Mouse (Mus musculus): ENCODE measurements around the gene Fam161b.

Gene Fam161b

DNA sequence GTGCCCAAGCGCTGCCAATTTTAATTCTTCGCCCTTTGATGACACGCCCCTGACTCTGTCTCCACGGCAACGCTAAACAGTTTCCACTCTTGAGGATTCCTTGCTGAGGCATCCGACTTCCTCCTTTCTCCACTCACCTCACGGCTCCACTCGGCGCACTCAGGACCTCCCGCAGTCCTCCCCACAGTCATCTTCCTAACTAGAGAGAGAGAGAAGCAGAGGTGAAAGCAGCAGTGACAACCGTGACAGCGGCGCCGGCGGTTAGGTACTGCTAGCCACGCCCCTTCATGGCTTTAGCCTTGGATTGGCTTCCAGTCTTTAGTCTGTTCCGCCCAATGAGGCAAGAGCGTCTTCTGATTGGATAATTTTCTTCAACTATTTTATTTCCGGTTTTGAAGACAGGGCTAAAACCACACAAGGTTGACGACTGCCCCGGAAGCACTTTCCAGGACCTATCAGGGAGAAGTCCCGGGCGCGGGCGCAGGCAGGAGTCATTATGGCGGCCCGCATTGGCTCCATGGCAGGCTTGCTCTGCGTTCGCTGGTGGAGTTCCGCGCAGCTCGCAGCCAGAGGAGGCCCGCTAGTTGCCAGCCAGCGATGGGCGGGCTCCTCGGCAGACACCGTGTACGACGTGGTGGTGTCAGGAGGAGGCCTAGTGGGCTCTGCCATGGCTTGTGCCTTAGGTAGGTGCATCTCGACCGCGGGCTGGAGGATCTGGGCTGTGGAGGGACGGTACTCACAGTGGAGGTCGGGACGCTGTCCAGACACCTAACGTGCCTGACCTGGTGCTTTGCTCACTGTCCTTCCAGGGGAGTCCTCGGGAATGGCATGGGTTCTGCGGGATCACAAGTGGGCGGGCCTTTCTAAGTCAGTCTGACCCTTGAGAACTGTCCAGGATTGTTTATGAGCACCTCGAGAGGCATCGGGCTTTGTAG lies at the start of gene Fam161b, which contains the start of gene Coq6:
Gene Fam161b (minus strand): TSS at position 279 of the 935 bp plus-strand sequence.
Gene Coq6 (plus strand): TSS at position 103 of the 935 bp plus-strand sequence.
- DNase-seq (ENCODE audit: low spot score): peak; percentile 99

DNA sequence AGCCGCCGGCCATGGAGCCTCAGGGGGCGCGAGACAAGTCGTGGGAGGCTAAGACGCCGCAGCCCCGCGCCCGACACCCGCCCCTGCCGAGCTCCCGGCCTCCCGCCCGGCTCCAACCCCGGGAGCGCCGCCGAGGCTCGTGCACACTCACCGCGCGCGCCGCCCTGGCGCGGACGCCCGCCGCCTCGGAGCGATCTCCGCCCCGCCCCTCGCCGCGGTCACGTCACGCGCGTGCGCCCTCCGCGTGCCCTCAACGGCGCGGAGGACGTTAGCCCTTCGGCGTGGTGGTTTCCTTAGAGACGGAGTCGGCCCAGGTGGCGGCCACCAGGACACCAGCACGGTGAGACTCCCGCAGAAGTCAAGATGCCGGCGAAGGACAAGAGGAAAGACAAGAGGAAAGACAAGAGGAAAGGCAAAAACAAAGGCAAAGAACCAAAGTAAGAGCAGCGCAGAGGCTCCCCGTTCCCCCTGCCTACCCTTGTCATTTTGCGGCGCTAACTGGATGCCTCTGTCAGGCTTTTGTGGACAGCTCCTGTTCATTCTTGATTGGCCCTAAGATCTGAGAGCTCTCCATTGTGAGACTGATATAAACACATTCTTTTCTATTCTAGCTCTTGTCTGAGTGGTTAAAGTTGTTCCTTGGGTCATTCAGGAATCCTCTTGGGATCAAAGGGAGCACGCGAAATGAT lies 47.3 kb upstream of the Fam161b start, which contains the start of the genes Entpd5 and Bbof1:
Gene Entpd5 (minus strand): TSS at position 211 of the 689 bp plus-strand sequence.
Gene Bbof1 (plus strand): TSS at position 253 of the 689 bp plus-strand sequence.
- peak; percentile 90 for DNase-seq (ENCODE audit: low spot score)

DNA sequence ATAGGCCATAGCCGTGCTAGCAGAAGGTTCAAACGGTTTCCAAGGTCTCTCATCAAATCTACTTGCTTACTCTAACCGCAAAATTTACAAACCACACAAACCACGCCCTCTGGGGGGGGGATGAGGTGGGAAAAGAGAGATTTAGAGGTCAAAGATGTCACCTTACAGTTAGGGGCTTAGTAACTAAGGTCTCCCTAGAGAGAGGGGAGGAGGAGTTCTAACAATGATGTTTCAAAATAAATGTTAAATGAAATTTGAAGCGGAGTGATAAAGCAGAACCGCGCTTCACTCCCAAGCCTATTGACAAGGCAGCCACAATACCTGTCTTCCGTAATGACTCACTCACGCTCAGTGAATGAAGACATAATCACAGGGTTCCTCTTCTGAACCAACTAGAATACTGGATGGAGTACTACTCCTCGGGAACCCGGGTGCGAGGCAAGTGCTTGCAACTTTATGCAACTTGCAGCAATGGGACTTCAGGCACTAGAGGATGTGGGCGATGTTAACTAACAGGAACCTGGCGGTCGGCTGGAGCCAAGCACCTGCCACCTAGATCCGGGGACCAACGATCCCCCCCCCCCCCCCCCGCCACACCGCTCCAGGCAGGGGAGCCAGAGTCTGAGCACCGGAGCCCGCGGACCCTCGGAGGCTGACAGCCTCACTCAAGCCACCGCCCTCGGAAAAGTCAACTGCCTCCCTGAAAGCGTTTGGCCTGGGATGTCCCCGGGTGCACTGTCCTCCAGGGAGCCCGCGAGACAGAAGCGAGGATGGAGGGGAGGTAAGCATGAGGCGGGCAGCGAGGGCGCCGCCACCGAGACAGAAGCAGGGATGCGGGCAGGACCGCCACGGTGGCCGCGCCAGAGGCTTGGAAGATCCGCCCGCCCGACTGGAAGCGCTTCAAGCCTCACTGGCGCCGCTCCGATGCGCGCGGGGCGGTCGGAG lies 46.5 kb upstream of the Fam161b start:
- peak; percentile 23 for DNase-seq (ENCODE audit: low spot score)

DNA sequence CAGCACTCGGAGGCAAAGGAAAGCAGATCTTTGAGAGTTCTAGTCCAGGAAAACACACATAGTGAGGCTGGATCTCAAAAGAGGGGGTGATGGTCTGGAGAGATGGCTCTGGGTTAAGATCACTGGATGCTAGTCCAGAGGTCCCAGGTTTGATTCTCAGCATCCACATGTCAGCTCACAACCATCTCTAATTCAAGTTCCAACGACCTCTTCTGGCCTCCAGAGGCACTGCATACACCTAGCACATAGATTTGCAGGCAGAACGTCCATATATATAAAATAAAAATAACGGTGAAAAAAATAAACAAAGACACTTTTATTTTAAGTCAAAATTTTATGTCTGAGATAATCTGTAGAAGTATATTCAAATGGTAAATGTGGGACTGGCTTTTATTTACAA lies 45.6 kb upstream of the Fam161b start:
- DNase-seq (ENCODE audit: low spot score): peak; percentile 13

DNA sequence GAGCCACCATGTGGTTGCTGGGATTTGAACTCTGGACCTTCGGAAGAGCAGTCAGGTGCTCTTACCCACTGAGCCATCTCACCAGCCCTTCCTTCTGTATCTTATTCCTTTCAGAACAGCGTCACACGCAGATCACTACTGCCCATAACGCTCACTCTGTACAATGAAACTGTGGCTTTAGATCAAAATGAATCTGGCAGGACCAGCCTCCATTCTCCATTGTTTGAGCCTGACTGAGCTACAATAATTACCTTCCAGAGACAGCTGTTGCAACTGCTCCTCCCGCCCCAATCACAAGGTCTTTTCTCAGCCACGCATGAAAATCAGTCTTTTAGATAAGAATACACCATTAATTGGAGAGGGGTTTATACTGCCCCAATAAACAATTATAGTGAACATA lies 42.9 kb upstream of the Fam161b start:
- peak; percentile 79 for DNase-seq (ENCODE audit: low spot score)

DNA sequence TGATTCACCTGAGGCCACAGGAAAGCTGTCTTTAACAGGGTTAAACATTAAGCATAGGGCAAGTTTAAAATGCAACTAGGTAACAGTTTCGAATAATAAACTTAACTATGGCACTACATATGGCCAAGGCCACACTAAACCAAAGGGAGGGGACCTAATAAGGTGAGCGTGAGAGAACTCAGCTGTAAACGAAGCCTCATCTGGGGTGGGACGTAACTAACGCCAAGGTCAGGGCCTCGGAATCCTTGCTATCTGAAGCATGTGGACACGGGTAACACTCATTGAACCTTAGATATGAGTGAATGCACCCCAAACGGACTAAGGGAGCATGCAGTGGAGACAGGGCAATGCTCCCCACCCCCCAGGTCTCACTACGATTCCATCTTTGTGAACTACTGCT lies 41.3 kb upstream of the Fam161b start:
- DNase-seq (ENCODE audit: low spot score): no peak

DNA sequence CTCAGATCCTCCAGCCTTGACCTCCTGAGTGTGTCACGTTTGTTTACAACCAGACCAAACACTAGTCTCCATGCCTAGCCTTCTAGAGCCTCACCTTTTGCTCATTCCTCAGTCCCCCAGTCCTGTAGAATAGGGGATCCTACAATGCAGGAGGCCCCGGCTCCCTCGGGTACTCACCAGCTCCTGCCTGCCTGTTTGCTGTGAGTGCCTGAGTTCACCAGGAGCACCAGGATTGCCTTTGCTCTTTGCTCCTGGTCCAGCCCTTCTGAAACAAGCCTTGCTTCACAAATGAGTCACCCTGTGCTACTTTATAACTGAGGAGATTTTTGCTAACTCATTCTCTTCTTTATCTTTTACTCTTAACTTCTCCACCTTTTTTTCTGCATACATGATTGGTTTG lies 39.0 kb upstream of the Fam161b start:
- DNase-seq (ENCODE audit: low spot score): no peak

DNA sequence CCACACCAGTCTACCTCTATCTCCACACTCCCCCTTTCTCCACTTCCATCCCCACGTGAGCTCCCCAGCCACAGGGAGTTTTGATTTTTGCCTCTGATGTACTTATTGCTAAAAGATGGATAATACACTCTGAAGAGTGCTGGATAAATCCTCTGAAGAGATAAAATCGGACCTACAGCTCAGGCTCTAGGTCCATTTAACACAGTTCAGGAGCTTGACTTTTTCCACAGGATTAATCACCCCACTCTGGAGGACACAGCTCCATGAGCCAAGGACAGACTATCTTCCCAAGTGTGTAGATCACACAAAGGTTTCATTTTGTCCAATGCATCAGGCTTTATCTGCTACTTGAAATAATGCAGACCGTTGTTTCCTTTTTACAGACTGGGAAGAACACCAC lies 38.4 kb upstream of the Fam161b start:
- no peak for DNase-seq (ENCODE audit: low spot score)

DNA sequence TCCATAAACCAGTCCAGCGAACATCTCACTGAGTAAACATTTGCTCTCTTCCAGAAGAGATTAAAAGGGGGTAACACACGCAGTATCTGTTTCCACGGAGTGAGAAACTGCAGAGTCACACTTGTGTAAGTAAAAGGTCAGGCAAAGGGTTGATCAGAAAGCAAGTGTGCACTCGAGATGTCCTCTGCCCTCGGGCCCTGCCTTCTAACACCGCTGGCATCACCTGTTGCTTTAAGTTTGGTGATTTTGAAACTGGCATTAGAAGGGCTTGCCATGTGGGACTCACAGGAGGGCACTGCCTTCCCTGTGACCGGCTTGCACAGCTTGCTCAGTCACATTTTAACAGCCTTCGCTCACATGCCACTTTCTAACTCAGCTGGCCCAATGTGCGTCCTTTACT lies 38.0 kb upstream of the Fam161b start:
- no peak for DNase-seq (ENCODE audit: low spot score)

DNA sequence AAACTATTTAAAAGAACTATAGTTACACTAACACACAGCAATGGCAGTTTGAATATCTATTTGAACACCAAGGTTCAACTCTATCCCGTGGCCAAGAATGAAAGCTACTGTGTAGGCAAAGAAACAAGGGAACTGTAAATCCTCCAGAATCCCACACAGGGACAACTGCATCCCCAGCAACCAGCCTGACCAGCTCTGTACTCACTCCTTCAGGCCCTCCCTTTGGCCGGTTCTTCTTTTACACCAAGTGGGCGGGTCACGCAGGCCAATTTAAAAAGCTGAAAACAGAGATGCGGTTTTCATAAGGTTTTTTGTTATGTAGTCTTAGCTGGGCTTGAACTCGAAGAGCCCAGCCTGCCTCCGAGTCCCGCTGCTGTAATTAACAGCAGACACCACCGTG lies 37.5 kb upstream of the Fam161b start:
- DNase-seq (ENCODE audit: low spot score): no peak

DNA sequence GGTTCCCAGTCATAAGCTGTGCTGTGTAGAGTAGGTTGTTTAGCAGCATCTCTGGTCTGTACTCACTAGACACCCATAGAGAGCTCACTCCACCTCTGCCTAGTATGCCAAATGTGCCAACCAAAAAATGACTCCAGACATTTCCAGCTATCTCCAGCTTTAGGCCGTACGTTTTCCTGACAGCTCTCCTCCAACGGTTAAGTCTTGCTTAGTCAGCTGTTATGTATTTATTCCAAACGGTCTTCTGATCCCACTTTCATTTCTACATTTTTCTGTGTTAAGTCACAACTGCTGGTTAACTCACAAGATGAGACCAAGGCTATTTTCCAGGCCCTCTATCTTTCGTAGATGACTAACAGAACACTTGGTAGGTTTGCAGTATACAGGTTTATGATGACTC lies 37.0 kb upstream of the Fam161b start:
- no peak for DNase-seq (ENCODE audit: low spot score)

DNA sequence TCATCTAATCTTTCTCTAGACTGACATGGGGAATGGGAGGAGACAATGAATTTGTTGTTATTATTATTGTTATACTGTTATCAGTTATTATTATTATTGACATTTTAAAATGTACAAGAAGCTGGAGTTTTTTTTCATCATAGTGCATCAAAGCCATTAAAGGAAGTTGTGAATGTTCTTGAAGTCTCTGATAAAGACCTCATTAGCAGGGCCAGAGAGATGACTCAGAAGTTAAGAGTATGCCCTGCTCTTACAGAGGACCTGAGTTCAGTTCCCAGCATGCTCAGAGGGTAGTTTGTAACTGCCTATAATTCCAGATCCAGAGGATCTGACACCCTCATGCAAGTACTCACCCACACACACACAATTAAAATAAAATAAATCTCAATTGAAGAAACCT lies 36.1 kb upstream of the Fam161b start:
- no peak for DNase-seq (ENCODE audit: low spot score)

DNA sequence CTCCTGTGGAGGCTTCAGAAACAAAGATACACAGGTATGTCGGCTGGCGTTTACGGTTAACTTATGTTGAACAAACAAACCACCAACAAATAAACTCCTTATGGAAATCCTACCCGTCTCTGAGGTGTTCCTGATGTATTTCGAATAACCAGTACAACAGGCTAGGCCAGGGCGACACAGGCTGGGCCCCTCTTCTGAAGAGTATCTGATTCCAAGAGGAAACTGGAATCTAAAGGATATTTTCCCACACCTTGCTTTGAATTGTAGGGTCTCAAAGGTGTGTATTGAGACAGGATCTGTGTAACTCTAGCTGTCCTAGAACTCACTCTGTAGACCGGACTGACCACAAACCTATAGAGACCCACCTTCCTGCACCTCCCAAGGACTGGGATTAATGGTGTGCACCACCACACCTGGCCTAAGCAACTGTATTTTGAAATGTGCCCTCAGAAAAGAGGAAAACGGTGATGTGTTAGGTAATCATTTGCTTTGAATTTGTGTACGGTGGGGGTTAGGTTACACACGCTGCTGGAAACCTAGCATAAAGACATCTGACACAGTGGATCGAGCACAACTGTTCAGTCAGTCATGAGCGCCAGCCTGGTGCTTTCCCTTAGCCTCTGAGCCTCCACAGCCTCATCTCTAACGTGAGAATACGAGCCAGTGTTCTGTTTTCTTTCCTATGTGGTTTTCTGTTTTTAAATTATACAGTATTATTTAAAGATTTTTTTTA lies 35.5 kb upstream of the Fam161b start:
- no peak for DNase-seq (ENCODE audit: low spot score)

DNA sequence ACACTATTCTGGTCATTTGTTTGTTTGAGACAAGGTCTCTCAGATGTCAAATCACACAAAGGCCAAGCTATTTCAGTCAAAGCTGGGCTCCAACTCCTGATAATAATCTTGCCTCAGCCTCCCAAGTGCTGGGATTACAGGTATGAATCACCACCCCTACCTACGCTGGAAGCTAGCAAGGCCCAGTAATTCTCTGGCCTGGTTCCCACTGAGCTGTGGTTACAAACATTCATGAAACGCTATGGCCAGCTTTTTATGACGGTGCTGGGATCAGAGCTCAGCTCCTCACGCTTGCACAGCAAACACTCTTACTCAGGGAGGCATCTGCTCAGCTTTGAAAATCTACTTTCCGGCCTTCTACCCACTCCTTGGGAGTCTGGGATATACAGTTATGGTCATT lies 32.2 kb upstream of the Fam161b start:
- no peak for DNase-seq (ENCODE audit: low spot score)

DNA sequence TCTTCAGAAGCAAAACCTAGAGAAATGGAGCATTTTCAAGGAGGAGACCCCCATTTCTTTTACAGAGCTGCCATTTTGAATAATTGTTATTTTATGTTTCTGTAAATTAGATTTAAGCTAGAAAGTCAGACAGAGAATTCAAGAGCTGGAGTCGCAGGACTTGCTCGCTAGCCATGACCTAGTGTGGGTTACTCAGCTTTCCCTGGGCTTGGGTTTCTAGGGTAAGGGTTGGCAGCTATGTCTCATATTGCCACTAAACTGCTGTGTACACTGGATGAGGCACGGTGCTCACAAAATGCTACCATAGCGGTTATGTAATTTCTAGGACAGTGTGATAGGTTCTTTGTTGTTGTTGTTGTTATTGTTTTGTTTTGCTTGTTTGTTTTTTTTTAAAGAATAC lies 31.0 kb upstream of the Fam161b start:
- DNase-seq (ENCODE audit: low spot score): no peak

DNA sequence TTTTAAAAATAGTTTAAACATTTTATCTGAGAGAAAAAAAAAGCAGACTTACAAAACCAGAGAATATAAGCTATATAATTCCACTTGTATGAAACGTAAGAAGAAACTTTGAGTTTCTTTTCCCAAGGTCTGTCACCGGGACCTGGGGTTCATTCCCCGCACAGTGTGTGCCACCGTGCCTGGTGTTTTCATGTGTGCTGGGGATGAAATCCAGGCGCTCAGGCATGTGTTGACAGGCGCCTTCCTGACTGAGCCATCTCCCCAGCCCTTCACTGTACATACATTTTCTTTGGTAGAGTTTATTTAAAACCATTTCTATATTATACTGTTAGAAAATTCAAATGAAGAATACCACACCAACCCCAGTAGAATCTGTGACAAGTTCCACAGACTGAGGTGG lies 28.7 kb upstream of the Fam161b start:
- DNase-seq (ENCODE audit: low spot score): no peak

DNA sequence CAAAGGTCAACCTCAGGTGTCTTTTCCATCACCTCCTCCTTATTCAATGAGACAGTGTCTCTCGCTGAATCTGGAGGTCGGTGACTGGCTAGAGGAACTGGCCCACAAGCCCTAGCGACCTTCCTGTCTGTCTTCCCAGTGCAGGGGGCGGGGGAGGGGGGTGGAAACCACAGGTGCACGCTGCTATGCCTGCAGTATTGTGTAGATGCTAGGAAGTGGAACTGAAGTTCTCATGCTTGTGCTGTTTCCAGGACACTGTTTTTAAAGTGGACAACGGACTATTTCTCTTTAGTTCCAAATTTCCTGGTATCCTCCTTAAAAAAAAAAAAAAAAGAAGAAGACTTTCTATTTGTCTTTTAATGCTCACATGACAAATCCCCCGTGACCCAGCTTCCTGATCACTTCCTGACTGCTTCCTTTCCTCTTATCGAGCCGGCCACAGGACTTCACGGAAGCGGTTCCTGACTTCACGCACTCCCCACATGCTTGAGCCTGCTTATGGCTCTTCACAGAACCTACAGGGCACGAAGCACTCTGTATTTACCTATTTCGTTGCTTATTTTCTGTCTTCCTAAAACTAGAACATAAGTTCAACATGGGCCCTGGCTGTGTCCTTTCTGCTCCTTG lies 27.3 kb upstream of the Fam161b start:
- no peak for DNase-seq (ENCODE audit: low spot score)

DNA sequence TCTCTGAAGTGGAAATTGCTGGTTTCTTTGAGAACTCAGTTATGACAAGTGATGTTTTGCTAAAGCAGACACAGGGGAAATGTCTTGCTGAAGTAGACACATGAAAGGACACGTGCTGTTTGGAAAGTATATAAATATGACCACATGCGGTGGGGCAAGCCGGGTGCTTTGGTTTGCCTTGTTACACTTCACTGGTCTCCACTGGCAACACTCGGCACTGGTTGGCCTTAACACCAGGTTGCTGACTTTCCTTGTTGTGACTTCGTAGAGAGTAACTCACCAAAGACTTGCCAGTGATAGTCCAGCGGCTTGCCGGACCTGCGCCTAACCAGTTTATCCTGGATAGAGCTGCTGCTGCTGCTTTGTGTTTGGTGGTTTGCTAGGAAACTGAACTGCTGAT lies 26.5 kb upstream of the Fam161b start:
- DNase-seq (ENCODE audit: low spot score): no peak

DNA sequence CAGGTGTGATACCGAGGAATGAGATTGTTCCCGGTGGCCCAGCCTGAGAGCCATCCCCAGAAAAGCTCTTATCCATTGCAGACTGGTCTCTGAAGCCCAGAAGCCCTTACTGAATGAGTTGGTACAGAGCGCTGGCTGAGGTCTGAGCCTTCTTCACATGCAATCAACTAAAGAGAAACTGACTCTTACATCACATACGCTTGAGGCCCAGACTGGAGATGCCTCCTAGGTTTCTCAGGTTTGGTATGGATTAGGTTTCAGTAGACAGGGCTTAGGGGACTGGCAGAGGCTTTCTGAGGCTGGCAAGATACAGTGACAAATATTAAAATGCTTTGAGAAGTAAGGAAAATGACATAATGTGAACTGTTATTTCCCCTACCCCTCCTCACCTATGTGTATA lies 23.8 kb upstream of the Fam161b start:
- no peak for DNase-seq (ENCODE audit: low spot score)

DNA sequence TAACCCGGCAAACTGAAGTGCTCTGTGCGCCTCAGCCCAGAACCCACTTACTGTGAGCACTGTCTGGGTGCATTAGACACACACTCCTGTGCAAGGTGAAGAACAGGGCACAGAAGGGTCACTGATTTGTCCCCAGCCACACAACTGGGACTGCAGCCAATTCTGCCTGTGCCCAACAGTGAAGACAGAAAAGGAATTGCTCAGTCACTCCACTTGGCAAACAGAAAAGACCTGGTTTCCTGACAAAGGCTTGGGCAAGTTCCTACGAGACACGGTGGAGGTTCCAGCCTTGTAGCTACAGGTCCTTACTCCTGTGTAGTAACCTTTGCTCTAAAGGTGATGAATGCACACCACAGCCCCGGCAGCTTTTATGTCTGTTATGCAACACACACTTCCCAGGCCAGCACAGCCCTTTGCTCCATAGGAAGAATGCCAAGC lies 23.0 kb upstream of the Fam161b start:
- DNase-seq (ENCODE audit: low spot score): no peak

DNA sequence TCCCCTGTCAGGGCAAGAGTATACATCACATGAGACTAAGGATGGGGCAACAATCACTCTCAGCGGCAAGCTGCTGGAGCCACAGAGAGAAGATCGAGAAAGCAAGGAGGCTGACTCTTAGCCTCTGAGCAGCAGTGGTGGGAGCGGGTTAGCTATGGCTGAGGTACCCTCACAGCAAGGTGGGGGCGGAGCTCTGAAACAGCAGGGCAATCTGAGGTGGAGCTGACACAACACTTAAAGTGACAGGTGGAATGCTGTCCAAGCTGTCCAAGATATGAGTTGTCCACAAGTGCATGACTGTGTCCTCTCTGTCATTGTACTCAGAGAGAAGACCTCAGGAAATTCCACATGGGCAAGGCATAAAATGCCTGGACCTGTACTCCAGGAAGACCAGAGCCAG lies 20.7 kb upstream of the Fam161b start:
- DNase-seq (ENCODE audit: low spot score): no peak

Data from retina, embryonic 14.5 days (tissue).